Mouse (Mus musculus): ENCODE data around the gene Ttll11.

Gene Ttll11

DNA sequence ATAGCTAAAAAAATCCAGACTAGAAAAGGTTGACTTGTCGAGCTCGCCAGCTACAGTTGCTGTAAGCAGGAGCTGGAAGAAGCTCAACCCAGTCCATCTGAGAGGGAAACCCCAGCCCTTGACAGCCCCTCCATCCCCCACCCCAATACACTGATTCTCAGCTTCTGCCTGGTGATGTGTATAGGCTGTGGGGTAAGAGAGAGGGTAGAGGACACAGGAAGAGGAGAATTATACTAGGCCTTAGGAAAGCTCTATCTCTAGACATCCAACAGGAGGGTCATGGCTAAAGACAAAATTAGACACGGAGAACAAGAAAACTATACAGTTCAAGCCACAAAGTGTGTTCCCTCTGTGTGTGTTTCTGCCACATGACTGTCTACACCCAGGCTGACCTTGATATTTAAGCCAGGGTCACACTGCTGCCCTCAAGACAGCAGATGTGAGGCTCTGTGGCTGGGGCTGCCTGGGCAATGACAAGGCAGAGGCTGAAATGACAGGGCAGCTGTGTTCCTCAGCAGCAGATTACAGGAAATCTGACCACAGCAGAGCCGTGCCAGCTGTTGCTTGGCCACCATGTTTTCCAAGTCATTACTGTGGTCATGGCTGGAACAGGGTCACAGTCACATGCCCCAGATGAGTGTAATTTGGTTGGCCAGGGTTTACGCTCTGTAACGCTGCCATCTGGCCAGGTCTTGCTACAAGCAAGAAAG, 81.1 kb downstream of the Ttll11 start:
- no peak for DNase-seq

DNA sequence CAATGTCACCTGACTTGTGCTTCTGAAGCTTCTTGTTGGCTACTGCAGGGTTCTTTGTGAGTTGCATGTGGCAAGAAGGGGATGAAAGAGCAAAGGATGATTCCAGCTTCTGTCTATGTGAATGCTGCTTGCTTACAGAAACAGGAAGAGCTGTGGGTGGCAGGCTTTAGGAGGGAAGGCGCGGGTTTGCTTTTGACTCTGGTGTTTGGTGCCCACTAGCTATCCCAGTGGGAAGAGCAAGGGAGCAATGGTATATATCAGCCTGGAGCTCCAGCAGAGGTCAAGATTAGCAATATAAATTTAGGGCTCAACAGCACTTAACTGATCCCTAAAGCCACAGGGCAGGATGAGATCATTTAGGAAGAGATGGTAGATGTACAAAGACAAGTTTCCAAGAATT, 82.6 kb downstream of the Ttll11 start:
- DNase-seq = no peak

DNA sequence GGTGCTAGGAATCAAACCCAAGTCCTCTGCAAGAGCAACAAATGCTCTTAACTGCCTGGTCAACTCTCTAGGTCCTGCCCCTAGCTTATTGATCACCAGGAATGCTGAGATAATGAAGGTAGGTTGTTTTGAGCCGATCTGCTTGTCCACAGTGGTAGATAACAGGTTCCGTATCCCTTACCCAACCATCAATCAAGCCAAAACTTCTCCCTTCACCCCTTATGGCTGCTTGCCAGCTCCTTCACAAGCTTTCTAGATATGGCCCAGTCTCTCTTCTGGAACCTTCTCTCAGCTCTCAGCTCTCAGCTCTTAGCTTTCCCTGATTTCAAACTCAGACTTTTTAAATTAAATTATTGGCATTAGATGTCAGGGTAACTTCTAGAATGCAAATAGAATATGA, 85.2 kb downstream of the Ttll11 start:
- DNase-seq = no peak

DNA sequence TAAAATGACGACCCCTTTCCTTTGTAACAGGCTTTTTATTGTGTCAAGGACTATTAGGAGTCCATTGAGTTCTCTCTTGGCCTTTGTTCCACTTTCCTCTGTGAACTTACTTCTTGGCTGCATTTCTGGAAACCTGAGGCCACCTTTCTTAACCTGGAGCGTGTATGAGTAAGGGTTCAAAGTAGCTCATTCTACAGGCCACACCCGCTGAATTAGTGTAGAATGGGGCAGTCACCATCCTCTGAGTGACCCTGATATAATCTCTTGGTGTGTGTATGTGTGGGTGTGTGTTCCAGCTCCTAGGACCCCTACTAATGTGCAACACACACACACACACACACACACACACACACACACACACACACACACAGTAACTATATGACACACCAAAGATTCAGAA, 89.1 kb downstream of the Ttll11 start:
- no peak for DNase-seq

DNA sequence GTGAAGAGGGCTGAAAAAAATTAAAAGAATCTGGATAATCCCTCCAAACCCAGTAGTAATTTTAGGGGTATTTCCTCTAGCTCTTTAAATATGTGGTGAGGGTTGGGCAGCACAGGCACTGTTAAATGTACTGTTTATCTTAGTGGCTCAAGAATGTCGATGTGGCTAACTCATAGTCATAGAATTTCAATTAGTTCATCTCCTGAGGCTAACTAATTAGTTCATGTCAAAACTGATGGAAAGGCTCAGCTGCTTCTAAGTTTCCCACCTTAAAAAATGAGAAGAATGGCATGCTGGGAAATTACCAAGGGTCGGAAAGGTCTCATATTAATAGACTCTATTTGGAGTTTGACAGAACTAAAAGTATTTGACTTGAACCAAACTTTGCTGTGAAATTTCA, 89.9 kb downstream of the Ttll11 start:
- no peak for DNase-seq

DNA sequence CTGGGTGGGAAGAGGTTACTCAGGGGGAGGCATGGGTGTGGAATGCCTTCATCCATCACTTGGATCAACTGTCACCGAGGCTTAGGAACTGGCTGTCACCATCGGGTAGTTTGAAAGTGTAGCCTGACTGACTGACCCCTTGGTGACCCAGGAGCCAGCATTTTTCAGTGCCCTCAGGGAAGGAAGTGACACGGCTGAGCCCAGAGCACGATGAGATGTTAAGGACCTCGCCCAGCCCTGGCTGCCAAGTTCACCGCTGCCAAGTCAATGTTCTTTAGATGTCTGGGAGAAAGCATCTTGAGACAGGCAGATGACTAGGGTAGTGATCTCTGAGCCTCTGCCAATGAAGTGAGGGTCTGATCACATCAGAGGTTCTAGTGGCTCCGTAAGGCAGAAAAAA, 95.4 kb downstream of the Ttll11 start:
- no peak for DNase-seq

DNA sequence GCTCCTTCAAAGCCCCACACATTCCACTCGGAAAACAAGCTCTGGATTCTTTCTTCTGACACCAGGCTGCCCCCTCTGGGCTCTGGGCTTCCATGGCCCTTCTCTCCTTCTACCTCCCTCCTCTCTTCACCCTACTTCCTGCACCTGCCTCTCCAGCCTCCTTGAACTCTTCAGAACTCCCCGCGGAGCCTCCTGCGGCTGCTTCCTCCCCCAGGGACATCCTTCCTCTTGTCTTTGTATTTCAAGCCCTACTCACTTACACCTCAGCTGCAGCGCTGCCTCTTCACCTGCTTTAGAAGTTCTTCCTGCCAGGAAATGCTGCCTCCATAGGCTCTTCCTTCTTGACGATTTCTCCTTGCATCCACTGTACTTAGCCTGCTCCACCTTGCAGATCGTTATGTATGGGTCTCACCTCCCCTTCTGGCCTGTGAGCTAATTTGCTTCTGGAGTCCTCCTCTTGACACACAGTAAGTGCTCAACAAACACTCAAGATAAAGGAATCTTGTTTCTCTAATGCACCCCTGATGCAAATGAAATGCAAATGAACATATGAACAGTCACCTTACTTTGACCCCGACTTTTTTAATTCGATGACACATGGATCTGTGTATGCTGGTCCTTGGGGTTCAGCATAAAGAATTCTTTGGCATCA, 97.3 kb downstream of the Ttll11 start:
- no peak for DNase-seq

DNA sequence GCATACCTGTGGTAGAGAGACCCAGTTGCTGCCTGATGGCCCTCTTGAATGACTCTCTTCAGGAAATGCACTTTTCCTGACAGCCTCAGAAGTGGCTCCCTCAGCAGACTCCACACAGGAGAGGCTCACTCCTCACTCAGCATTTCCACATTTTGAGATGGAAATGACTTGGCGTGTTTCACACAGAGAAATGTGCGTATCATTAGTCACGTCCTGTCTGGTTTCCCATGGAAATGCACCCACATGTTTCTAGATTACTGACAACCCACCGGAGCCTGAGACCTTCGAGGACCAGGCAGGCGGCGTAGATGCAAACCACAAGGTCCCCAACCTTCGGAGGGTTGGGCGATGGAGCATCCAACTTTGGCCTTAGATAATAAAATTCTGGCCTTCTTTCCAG, 97.8 kb downstream of the Ttll11 start:
- no peak for DNase-seq

DNA sequence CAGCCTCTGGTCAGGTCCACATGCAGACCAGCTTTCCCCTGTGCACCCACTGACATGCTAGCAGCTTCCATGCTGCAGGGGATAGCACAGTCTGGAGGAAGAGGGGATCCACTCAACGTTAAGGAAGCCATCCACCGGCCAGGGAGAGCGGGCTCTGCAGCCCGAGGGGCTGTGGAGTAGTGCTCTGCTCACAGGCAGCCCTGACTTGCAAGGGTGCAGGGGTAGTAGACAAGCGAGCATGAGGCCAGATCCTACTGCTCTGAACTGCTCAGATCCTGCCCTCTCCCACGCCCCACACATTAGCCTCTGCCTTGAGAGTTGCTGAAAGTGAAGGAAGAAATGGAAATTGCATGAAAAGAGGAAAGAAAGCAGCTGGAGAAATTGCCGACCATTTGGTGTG, 99.4 kb downstream of the Ttll11 start:
- DNase-seq = no peak

DNA sequence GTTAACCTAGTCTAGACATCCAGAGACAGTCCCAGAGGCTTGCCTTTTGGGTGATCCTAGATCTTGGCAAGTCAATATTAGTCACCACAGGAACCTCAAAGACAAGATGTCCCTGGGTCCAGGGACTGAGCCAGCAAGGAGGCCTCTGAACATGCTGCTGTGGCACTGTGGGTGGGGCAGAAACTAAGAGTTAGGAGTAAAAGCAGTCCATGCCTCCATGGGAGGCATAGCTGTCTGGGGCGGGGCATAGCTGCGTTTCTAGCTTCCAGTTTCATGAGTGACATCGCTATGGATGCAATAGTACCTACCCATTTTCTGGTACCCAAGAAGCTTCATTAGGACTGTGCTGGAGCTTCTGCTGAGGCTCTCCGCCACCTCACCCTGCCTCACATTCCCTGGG, 99.8 kb downstream of the Ttll11 start:
- no peak for DNase-seq

DNA sequence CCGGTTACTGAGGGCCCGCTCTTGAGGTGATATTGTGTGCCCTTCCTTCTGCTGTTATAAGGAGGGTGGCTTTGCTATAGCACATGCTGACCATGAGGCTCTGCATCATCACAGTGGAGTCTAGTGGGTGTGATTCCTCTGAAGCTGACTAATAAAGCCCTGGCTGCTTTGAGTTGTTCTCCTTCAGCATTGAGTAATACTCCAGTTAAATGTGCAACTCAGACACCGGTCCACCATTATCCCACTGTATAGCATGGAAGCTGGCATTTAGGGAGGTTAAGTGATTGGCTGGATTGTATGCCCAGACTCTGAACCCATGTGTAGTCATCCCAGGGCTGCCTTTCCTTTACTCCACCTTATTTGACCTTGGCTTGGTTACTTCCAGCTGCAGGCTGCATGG, 101.2 kb downstream of the Ttll11 start:
- DNase-seq = no peak

DNA sequence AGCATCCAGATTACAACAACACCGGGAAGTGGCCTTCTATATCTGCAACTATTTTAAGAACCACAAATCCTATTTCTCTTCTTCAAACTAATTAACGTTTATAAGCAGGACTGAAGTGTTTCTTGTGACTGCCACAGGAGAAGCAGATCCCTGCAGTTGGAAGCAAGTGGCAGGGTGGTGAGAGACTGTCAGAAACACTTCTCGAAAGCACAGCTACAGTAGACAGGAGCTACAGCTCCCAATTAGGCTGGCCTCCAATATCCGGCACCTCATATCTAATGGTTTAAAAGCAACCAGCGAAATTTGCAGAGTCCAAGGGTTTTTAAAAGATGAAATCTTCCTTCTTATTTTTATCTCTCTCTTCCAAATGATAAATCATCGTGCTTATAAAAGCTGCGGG, 104.1 kb downstream of the Ttll11 start:
- no peak for DNase-seq

DNA sequence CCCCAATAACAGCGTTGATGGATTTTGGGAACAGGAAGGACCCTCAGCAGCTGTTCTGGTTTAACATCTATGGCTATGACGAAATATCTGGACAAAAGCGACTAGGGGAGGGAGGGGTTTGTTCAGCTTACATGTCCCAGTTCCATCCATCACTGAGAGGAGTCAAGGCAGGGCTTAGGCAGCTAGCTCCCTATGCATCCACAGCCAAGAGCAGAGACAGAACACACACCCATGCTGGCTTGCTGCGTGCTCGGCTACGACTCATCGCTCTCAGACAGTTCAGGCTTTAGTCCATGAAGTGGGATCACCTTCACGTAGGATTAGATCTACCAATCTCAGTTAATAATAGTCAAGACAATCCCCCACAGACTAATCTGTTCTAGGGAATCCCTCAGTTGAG, 105.3 kb downstream of the Ttll11 start:
- DNase-seq = no peak

DNA sequence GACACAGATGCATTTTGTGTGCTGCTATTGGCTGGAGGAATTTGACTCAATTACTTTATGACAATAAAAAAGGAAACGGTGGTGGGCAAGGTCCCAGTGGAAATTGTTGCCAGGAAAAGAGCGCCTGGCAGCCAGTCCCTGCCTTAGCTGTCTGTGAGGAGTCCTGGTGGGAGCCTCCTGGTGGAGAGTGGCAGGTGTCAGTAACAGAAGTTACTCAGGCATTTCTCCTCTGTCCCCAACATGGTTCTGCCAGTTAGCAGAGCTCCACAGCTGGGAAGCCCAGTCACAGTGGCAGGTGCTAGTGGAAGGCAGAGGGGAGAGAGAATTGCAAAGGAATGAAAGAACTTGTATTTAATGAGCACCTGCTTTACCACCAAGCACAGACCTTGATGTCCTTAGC, 110.5 kb downstream of the Ttll11 start:
- DNase-seq = no peak

DNA sequence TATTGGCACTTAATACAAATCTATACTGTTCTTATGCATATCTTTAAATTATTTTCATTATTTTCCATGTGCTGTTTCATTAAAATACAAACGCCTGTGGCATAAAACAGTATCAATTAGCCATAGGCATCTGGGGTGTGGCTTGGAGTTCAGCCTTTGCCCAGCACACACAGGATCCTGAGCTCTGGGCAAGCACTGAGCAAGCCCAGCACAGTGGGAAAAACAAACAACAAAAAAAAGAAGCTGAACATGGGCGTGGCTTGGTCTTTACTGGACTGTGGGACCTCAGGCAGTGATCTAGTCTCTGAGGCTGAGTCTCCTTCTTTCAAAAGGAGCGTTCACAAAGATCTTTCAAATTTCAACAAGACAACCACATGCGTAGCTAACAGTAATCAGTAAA, 116.4 kb downstream of the Ttll11 start:
- DNase-seq = no peak

DNA sequence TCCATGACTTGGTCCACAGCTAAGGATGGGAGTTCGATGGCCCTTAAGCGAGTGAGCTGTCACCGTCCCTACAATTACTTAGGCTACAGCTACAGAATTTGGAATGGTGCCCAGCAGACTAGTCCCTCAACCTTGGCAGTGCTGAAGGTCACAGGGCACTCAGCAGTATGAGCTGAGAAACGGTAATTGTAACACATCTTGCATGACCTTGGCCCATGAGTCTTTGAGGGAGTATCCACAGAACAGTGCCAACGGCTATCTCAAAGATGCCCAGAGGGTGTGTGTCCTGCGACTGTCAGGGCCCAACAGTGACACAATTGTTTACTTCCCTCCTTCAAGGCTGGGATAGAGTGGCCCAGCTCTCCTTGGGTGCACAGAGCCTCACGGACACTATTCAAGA, 118.5 kb downstream of the Ttll11 start:
- DNase-seq = no peak

DNA sequence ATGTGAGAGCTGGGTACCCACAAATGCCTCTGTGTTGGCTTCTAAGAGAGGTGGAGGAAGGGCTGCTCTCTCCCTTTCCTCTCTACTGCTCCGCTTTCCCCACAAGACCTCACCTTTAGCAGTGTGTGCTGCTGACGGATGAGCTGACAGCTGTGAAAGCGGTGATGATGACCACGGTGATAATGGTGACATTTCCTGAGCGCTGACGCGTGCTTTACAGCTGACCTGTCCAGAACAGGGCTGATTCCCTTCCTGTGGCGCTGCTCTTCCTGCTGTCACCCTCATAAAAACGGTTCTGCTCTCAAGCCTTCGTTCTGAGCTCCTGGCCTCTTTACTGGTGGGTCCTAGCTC, 119.3 kb downstream of the Ttll11 start:
- no peak for DNase-seq

DNA sequence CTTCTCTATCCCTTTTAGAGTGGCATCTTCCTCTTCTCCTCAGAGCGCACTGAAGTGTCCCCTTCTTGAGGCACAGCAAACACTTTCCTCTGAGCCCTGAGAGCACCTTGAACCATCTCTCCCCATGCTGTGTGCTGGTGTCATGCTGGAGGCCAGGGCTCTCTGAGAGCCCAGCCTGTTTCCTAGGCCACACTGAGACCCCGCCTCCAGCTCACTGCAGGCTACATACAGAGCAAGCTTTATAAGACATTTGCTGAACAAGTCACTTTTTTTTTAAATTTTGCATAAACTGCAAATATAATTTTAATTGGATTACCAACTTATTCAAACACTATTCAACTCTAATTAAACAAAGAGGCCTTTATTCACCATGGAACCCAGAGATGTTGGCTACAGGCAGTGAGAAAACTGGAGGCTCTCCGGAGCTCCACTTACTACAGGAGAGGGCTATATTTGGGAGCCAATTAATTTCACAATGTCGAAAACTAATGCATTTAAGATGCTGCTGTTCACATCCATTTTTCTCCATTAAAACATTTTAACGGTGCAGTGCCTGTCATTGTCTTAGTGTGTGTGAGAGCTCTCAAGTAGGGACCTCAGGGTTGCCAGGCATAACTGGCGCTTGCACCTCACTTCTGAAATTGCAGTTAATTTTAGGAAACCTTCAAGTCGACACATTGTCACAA, 119.9 kb downstream of the Ttll11 start:
- DNase-seq = no peak

DNA sequence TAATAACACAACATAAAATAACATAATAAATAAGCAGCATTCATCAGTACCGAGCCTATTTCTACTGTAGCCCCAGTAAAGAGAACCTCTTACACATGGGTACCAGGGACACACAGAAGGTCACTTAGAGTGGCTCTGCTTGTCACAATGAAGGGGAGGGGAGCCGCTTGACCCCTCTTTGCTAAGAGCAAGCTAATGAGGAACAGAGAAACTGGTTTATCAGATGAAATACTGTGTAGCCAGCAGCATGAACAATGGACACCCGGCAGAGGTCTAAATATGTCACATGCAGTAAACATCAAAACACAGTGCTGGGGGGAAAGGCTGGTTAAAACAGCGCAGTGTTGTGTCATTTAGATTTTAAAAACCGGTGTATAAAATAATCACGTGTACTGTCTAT, 121.4 kb downstream of the Ttll11 start:
- DNase-seq = no peak

DNA sequence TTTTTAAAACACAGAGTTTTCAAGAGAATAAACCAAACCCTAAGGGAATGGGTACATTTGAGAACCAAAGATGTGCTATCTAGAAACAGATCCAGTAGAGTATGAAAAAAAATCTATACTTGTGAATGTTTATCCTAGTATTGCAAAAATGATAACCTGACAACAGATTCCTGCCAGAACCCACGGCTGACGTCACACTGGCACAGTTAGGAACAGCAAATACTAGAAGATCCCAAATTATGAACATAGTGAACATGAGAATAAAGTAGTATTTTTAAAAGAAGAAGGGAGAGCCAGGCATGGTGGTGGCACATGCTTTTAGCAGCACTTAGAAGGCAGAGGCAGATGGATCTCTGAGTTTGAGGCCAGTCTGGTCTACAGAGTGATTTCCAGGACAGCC, 122.8 kb downstream of the Ttll11 start:
- DNase-seq = no peak

DNA sequence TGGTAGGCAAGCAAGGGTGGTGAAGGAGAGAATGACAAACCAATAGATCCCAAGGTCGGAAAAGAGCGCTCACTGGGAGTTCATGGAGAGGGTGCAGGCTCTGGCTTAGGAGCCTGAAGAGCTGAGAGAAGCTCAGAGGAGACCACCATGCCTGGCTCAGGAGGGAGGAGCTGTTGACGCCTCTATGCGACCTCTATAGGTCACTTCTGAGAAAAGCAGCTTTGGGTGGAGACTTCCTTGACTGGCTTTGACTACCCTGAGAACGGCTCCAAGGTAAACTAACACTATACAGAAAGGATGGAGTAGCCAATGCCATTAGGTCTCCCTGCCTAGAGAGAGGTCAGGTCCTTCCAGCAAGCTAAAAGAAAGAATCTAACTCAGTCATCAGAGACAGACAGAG, 124.8 kb downstream of the Ttll11 start:
- DNase-seq = no peak

DNA sequence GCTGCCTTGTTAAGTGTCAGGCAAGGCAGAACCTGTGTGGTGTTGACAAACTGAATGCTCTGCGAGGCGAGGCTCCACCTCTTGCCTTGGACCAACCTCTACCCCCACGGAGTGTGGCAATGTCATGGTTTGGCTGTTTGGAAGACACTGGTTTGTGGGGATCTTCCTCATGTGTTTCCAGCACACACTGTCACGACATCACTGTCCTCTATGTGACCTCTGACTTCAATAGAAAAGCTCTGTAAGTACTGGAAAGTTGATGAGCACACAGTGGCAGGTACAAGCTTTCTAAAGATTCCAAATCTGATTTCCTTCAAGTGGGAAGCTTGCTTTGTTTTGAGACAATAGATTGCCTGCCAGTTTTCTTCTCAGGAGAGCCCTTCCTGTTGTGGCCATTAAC, 126.7 kb downstream of the Ttll11 start:
- no peak for DNase-seq

DNA sequence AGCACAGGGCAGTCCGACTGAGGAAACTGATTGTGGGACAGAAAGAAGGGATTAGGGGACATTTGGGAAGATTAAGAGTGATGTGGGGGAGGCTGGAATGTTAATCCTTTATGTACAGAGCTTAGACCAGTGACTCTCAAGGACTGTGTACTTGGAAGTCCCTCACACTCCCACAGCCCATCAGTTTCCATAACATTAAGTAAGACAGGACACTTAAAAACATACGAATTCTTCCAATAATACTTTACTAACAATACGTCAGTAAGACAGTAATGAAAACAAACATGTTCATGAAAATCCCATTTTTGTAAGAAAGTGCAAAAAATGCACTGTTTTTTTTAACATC, 127.6 kb downstream of the Ttll11 start:
- no peak for DNase-seq

DNA sequence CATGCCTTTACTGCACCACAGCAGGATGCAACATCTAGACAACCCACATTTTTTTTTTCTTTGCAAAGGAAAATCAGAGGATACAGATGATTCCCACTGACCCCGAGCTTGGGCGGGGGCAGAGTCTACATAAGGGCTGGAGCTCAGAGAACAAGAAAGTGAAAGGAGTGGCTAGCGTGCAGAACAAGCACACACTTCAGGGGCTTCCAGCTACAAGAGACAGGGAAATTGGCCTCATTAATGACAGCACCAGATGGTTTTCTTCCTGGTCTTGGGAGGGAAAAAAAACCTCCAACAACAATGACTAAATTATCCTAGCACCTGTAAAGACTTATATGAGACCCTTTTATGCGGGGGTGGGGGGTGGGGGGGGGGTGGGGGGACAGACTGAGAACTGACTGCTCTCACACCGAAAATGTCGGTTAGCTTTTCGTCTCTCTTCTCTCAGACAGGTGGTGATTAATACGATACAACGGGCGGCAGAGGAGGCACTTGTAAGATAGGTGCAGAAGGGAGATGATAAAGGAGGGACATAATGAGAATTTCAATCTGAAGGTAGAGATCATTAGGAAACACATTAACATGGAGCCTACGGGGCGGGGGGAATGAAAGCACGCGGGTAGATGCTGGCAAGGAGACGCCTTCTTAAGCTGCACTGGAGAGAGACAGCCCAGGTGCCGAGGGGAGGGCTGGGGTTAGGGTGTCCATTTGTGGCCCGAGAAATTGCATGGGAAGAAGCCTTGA, 128.1 kb downstream of the Ttll11 start:
- no peak for DNase-seq

Measured in right cerebral cortex, postnatal 14 days (tissue).